Mouse (Mus musculus): Measurements from ENCODE around the gene Kmt2b. TPM values are rescaled to one million over a fixed set of nuclear protein-coding genes. Genes with fewer than 3 reads are reported as not detected.
A peak's percentile ranks its signal among the peaks of the same experiment; 100 is the strongest.

Kmt2b gene
- total RNA-seq, 2 experiments from 2014 or later = 41.3 to 62.2 TPM

DNA sequence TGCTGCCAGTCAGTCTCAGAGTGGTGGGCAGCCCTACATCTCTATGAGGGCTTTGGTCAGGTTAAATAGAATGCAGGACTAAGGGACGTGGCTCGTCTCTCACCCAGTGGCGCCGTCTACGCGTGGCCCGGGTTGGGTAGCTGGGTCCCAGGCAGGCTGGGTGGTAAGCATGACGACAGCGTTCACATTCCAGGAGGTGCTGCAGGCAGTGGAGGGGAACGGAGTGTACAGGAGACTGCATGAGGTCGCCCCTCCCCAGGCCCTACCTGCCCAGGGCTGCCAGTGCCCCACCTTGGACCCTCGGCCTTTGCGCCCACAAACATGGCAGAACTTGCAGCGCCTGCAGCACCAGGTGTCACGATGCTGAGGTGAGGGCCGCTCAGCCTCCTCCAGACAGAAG lies 7.0 kb downstream of the Kmt2b start:
- no peak for DNase-seq (ENCODE audit: low spot score in 2 of 2)
- intact Hi-C loops (cut with DNase I) = no loop called here

DNA sequence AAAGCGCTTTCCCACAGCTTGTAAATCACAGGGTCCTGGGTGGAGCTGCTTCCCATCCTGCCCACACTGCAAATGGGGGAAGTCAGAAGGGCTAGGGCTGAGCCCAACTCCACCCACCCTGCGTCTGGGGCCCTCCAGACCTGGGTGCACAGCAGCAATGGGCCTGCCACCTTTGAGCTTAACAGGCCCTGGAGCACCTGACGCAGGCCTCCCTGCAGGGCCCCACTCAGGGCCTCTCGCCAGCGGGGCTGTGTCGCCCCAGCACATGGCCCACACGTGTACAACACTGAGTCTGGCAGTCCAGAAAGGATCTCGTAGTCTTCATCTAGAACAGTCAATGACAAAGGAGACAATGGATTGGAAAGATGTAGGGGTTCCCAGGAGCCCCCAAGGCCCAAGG lies 8.6 kb downstream of the Kmt2b start:
- intact Hi-C loops (cut with DNase I) = no loop called here
- no peak for DNase-seq (ENCODE audit: low spot score in 2 of 2)

DNA sequence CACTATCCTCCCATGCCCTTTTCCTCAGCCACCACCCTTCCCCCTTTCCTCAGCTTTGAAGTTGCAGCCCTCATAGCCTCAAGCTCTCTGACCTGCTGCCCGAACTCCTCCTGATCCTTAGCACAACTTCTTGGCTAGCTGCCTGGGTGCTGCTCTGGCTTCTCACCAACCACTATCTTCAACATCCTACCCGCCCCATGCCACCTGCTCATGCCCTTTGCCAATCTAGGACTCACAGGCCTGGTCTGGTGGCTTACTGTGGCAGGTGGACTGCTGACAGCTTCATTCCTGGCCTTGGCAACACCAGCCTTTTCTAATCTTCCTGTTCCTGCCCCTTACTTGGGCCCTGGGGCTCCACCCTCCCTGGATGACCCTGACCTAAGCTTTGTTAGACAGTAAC lies 15.6 kb downstream of the Kmt2b start:
- intact Hi-C loops (cut with DNase I) = no loop called here
- DNase-seq (ENCODE audit: low spot score in 2 of 2) = no peak

DNA sequence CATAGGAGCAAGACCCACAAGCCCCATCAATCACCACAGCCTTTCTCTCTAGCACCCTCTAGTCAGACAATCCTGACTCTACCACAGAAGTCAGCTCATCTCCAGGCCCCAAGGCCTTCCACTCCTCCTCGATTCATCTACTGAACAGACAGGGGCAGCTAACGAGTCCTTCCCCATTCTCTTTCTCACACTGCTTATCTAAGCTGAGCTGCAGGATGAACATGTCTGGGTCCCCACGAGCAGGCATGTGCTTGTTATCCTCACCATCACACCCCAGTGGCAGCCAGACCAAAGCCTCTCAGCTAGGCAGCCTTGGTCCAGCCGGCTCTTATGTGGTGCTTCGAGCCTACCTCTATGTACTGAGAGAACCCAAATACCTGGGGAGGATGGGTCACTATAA lies 16.1 kb downstream of the Kmt2b start:
- no peak for DNase-seq (ENCODE audit: low spot score in 2 of 2)
- intact Hi-C loops (cut with DNase I) = no loop called here

DNA sequence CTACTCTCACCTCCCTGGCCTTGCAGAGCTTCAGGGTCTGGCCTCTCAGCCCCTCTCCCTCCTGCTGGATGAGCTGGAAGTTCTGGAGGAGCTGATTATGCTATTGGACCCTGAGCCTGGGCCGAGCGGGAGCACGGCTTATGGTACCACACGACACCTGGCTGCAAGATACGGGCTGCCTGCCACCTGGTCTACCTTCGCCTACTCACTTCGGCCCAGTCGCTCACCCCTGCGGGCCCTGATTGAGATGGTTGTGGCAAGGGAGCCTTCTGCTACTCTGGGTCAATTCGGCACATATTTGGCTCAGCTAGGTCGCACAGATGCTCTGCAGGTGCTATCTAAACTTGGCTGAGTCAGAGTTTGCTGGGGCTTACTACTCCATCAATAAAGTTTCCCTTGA lies 21.0 kb downstream of the Kmt2b start:
- intact Hi-C loops (cut with DNase I) = no loop called here
- no peak for DNase-seq (ENCODE audit: low spot score in 2 of 2)

DNA sequence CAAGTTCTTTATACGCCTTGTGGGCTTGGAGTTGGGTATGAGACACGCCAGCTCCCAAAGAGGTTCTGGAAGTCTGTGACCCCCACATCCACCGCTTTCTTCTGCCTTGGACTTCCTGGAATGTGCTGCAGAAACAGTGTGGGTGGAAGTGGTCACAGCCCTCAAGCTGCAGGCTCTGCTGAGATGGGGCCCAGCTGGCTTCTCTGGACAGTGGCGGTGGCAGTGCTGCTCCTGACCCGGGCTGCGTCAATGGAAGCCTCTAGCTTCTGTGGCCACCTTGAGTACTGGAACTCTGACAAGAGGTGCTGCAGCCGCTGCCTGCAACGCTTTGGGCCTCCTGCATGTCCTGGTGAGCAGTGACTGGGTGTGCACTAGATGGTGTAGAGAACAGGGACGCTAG lies 22.5 kb downstream of the Kmt2b start:
- no peak for DNase-seq (ENCODE audit: low spot score in 2 of 2)
- intact Hi-C loops (cut with DNase I) = no loop called here

DNA sequence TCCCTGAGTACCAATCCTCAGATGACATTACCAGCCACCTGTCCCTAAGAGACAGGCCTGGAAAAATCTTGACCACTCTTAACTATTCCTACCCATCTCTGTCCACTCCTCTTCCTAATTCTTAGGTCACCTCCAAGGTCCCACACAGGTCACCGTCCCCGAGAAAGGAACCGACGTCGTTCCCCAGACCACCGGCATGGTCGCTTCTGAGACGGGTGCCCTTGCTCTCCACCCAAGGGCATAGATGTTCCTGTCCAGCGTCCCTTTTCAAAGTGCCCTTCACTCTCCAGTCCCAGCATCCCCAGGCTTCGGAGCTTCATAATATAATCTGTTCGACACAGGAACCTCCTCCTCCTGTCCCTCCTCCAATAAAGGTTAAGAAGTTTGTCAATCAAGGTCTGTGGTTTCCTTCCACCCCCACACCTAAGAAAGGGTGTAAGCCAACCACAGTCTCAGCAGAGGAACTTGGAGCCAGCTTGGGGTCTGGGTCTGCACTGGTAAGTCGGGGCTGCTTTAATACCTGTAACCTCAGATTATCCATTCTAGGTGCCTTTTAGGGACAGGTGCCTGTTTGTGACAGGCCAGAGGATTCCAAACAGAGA lies 23.5 kb downstream of the Kmt2b start, which contains the start of gene Igflr1:
Igflr1 (plus strand) TSS at position 458 of the 602 bp plus-strand sequence.
- no peak for DNase-seq (ENCODE audit: low spot score in 2 of 2)
- intact Hi-C loops (cut with DNase I) = no loop called here

DNA sequence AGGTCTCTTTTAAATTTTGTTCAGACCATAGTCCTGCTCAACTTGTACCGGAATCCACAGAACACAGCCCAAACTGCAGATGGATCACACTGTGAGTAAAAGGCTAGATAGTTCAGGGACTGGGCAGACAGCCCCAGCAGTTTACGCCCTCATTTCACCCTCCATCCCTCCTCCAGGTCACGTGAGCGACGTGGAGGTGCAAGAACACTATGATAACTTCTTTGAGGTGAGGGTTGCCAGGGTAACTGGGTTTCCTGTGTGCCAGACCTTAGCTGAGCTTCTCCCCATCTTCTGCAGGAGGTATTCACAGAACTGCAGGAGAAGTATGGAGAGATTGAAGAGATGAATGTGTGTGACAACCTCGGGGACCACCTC lies 24.6 kb downstream of the Kmt2b start:
- intact Hi-C loops (cut with DNase I) = loop anchor here (2.0 kb wide), 2 partner anchors 25 to 121 kb away; partner anchors contain the start of gene Kmt2b

DNA sequence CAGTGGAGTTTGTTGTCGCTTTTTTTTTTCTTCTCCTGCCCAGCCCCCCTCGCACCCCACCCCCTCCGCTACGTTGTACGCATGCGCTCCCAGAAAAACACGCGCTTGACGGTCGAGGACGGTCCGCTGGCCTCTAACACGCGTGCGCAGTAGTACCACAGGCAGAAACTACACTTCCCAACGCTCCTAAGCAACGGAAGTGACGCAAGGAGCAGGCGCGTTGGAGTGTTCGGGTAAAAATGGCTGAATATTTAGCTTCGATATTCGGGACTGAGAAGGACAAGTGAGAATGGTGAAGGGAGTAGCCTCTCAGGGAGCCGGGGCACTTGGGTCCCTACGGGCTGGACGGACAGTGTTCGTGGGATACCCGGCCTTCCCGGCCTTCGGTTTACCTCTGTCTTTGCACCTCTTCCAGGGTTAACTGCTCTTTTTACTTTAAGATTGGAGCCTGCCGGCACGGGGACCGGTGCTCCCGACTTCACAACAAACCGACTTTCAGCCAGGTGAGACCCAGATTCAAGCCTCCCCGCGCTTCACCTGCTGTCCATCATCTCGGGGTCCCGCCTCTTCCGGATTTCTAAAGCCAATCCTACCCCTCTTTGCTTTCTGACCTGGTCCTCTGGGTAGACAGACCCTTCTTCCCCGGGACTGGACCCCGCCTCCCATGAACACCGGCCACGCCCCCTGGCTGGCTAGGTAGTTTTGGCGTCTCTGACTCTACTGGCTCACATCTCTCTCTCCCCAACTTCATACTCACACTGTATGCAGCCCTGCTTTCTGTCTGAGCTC lies 25.2 kb downstream of the Kmt2b start, which contains the start of the genes U2af1l4, Gm49396 and Psenen:
U2af1l4 (plus strand) TSS at position 185 of the 789 bp plus-strand sequence.
Gm49396 (plus strand) TSS at position 228 of the 789 bp plus-strand sequence.
Psenen (minus strand) TSS at position 511 of the 789 bp plus-strand sequence.
- peak; percentile 93 to 95 for DNase-seq (ENCODE audit: low spot score in 2 of 2)
- intact Hi-C loops (cut with DNase I) = loop anchor here (2.0 kb wide), 2 partner anchors 25 to 121 kb away; partner anchors contain the start of gene Kmt2b

More for the DNA sequence above, 24.6 kb downstream of the Kmt2b start:
- no peak for DNase-seq (ENCODE audit: low spot score in 2 of 2)

DNA sequence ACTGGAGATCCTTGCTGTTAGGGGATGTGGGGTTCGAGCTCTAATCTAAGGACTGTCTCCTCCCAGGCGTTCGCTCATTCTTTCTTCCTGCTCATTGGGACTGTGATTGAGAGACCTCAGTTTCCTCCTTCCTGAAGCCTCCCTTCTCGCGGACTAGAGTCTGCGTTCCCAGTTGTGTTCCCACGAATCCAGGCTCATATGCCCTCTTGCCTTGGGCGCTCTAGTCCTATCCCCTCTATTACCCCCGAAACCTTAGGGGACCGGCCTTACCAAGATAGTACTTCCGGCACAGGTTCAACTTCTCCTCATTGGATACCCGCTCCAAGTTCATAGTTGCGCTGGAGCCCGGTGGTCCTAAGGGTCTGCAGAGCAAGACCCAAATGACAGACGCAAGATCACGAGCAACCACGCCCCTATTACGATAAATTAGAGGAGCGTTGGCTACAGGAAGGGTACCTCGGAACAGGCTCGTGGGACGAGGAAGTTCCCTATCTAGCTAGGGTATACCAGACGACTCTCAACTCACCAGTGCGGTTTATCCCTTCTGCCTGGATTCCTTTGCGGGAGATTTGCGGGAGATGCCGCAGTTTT lies 25.9 kb downstream of the Kmt2b start:
- intact Hi-C loops (cut with DNase I) = loop anchor here (2.0 kb wide), 2 partner anchors 26 to 120 kb away; partner anchors contain the start of gene Kmt2b
- DNase-seq (ENCODE audit: low spot score in 2 of 2) = no peak

DNA sequence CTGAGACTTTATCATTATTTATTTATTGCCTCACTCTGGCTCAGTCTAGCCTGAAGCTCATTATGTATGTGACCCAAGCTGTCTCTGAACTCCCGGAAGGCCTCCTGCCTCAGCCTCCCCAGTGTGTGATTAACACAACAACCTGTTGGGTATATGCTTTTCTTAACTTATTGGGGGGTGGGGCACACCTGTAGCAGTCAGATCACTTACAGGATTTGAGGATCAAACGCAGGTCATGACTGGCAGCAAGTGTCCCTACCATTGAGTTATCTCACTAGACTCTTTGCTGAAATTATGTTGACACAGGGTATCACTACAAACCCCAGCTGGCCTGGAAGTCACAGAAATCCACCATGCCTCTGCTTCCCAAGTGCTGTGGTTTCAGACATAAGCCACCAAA lies 28.2 kb downstream of the Kmt2b start:
- intact Hi-C loops (cut with DNase I) = no loop called here
- DNase-seq (ENCODE audit: low spot score in 2 of 2) = no peak

DNA sequence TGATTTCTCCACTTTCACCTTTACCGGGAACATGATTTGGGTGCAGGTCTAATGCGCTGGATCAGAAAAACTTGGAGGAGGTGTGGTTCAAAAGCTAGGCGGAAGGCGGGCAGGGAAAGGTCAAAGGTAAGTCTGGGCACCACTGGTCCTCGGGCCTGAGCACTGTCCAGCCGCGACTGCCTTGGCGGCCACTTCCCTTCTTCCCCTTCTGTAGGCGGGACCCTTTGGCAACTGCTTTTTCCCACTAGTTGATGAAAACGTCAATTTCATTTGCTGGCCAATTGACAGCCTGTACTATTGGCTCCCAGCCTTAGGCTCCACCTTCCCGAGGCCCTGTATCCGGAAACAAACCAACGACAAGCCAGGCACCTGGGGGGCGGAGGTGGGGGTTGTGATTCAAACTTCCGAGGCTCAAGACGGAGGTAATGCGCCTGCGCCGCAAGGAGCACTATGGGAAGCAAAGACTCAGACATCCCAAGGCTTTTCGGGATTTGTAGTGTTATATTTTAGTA lies 29.0 kb downstream of the Kmt2b start, which contains the start of gene Lin37:
Lin37 (minus strand) TSS at position 396 of the 512 bp plus-strand sequence.
- intact Hi-C loops (cut with DNase I) = no loop called here
- peak; percentile 97 to 98 for DNase-seq (ENCODE audit: low spot score in 2 of 2)

DNA sequence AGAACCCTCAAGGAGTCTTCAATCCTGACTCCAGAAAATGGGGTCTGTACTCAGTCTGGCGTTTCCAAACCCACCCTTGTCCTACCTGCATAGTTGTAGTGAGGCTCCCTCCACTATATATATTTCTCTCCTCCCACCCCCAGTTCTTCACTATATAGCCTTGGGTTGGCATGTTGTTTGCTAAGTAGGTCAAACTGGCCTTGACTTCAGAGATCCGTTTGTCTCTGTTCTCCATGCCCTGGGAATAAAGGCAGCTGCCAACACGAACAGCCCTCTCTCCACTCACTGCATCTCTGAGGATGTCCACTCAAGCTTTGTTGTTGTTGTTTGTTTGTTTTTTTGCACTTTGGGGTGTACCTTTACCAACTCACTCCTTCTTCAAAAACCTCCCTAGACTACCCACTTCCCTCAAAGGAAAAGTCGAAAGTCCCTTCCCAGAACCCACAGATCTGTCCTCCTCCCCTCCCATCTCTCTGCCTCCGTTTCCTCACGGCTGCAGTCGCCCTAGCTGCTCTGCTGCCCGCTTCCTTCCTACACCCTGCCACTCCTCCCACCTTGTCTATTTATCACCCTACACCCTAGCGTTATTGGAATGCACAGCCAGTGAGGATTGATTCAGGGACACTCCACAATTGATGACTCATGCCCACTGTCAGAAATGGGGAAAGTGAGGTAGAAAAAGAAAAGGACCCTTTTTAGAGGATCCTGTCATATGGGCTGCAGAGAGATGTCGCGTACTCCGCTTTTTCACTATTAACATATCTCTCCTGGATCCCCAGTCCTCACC lies 29.7 kb downstream of the Kmt2b start:
- intact Hi-C loops (cut with DNase I) = no loop called here
- no peak for DNase-seq (ENCODE audit: low spot score in 2 of 2)

DNA sequence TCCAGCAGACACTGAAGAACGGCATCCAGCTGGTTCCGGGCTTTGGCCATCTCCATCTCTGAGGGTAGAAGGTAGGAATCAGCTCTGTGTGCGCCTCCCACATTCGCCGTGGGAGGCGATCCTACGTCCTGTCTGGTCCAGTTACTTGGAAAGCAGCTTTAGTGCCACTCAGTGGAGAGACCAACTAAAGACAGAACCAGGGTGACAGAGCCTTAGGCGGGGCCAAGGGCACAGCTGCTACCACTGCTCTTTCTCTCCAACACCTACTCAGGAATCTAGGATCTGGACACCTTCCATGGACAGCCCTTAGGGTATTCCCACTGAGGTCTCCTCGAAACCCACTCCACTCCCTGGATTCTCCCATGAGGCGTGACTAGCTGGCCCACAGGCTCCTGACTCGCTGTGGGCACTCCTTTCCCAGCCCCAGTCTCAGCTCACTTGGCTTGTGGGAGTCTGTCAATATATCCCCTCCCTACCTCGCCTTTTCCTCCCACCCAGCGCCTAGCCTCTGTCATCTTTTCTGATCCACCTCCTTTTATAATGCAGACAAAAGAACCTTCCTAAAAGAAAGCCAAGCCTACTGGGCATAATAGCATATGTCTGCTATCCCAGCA lies 30.5 kb downstream of the Kmt2b start:
- intact Hi-C loops (cut with DNase I) = no loop called here
- DNase-seq (ENCODE audit: low spot score in 2 of 2) = no peak

DNA sequence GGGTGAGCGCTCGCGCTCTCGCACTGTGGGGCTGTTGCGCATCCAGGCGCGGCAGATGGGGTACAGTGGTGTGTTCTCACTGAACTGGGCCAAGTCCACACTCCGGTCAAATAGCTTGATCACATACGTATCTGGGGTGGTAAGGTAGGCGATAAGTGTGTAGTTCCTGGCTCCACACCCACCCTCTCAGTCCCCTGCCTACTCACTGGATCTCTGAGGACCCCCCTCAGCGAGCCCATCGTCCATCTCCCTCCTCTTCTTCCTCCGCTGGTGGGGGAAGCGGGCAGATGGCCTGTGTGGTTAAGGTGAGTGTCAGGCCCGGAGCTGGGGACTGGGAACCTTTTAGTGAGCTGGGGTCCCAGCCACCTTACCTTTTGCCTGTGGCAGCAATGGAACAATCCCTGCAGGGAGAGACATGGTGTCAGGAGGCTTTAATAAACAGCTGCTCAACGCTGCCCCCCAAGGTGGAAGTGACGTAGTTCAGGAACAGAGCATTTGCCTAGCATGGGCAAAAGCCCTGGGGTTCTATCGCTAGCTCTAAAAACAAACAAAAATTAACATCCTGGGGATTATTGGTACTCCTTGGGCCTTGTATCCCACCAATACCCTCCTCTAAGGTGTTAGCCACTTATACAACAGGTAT lies 31.5 kb downstream of the Kmt2b start:
- no peak for DNase-seq (ENCODE audit: low spot score in 2 of 2)
- intact Hi-C loops (cut with DNase I) = no loop called here

DNA sequence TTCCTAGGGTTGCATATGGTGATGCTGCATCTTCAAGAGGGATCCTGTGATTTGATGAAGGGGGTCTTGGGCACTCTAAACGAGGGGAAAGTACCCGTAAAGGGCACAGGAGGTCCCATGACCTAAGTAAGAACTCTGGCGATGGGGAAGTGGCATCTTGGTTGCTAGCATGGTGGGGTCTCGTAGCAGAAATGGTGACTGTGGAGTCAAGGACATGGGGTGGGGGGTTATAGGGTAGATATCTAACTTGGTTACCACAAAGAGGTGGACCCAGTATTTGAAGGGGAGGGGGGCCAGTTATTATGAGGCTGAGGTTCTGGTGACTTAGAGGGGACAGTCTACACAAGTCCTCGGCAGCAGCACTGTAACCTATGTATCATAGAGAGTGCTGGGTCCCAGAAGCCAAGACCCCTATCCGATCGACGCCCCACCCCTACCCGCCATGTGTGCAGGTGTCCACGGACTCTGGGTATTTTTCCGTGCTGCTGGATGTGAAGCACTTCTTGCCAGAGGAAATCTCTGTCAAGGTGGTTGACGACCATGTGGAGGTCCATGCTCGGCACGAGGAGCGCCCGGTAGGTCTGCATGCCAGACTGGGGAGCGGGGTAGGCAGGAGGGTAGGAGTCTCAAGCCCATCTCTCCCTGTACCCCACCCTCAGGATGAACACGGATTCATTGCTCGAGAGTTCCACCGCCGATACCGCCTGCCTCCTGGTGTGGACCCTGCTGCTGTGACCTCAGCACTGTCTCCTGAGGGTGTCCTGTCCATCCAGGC lies 34.5 kb downstream of the Kmt2b start:
- intact Hi-C loops (cut with DNase I) = no loop called here
- DNase-seq (ENCODE audit: low spot score in 2 of 2) = no peak

DNA sequence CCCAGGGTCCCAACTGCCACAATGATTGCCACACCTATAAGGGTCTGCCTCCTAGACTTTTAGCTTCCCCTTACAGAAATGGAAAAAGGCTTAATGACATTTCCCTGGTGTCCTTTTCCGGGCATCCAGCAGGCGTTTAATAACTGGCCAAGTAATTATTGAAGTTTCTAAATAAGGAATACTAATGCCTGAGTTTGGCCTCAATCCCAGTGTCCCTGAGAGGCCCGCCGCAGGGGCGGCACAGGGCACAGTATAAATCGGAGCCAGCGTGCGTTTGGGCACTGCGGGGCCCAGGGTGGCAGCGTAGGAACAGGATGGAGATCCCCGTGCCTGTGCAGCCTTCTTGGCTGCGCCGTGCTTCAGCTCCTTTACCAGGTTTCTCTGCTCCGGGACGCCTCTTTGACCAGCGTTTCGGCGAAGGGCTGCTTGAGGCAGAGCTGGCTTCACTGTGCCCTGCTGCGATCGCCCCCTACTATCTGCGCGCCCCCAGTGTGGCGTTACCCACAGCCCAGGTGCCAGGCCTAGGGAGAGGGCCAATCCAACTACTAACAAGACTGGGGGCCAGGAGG lies 35.4 kb downstream of the Kmt2b start:
- intact Hi-C loops (cut with DNase I) = no loop called here
- peak in 1 of 2 experiments; percentile 53 for DNase-seq (ENCODE audit: low spot score in 2 of 2)
